In the genomic region with DNA sequence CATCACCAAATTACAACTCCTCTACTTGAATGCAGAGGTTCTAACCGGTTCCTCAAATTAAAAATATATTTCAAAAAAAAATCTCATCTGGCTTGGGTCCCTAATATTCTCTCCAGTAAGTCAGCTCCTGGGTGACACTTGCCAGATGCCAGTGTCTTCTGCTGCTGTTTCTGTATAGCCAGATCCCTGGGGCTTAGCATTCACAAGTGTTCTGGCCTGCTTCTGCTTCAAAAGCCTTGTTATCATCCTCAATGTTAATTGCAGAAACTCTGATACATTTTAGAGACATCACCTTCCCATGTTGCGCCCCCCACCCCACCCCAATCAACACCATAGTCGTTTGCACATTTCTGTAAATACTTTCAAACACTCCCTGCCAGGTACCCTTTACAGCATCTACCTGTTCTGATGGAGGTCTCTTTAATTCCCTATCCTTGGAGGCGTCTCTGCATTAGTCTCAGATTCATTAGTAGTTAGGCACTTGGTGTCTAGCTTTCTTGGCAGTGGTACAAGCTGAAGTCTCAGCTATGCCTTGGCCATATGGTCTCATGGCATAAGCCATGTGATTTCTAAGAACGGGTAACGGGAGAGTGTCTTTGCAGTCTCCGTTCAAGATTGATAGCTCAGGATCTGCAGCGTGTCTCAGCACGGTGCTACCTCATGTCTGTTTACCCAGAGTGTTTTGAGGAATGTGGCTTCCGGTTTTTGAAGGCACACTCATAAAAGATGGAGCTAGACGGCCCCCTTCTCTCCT, we compare ENCODE assay signal across 12 mouse cellular contexts.
DNase-seq lines count a peak whose midpoint lies in the region; ATAC-seq and TF ChIP-seq lines count a peak whose summit lies in the region.
"Had no signal": no experiment of that assay in that cellular context is flagged by ENCODE, and none has a peak within 500 bp of the region (broad histone marks: within the 10 kb centered on the region; RNA-seq: fewer than 3 reads in every experiment).

No protein-coding gene starts in this region.

- H3K4me2 ChIP-seq in hindbrain, postnatal 0 days (ENCODE audit: low read depth, low read length), result no peak overlapping the region
- no peak overlapping the region for H3K4me2 ChIP-seq in hindbrain, embryonic 14.5 days (replicated peaks)
- no peak overlapping the region for H3K4me2 ChIP-seq in neural tube, embryonic 14.5 days (ENCODE audit: low read depth, low read length)
- H3K4me2 ChIP-seq in neural tube, embryonic 15.5 days, result no peak overlapping the region
- H3K4me2 ChIP-seq in forebrain, postnatal 0 days (ENCODE audit: low read depth), result no peak overlapping the region

- H3K4me1 ChIP-seq in cerebellum, adult 2 months (ENCODE audit: control insufficient read depth, insufficient read depth, low read length), result no peaks in the 10 kb centered on the region
- no peaks in the 10 kb centered on the region for H3K4me1 ChIP-seq in hindbrain, postnatal 0 days (ENCODE audit: insufficient read depth, low read length)
- H3K4me1 ChIP-seq in hindbrain, embryonic 14.5 days (replicated peaks; ENCODE audit: control insufficient read depth, insufficient read depth, low read length), result no peaks in the 10 kb centered on the region
- H3K4me1 ChIP-seq in neural tube, embryonic 14.5 days (ENCODE audit: control insufficient read depth, insufficient read depth, low read length), result no peaks in the 10 kb centered on the region
- H3K4me1 ChIP-seq in neural tube, embryonic 15.5 days, result 0 out of 2 replicates have a peak, but pooled peaks cover 2% of the 10 kb centered on the region
- H3K4me1 ChIP-seq in forebrain, postnatal 0 days (ENCODE audit: insufficient read depth), result peaks cover 4% of the 10 kb centered on the region; the same call in 1 of the 2 replicates
- H3K4me1 ChIP-seq: megakaryocyte, embryonic 14.5 days had no signal

- DNase-seq in cerebellum, adult 2 months, result peak; percentile 15 to 52
- no peak for DNase-seq in cerebellum, adult 11 months
- peak; percentile 67 for DNase-seq in hindbrain, postnatal 0 days (ENCODE audit: low spot score)
- no peak for DNase-seq in hindbrain, embryonic 14.5 days (ENCODE audit: low spot score)
- DNase-seq in forebrain, postnatal 0 days, result peak; percentile 69
- DNase-seq in kidney, adult 9 months, result no peak
- DNase-seq: gastrocnemius, postnatal 25 days; kidney, adult 8-10 months; liver had no signal

- peak; percentile 45; the same call in 1 of the 2 replicates for ATAC-seq in hindbrain, postnatal 0 days
- ATAC-seq in hindbrain, embryonic 14.5 days (ENCODE audit: low FRiP score), result no peak
- peak; percentile 41; the same call in 1 of the 2 replicates for ATAC-seq in neural tube, embryonic 14.5 days (ENCODE audit: low read depth)
- ATAC-seq in neural tube, embryonic 15.5 days (ENCODE audit: low FRiP score), result no peak
- peak; percentile 89 for ATAC-seq in forebrain, postnatal 0 days

- no peak overlapping the region for H3K4me3 ChIP-seq in cerebellum, adult 2 months (replicated peaks; ENCODE audit: insufficient read depth, low read depth, low read length)
- no peak overlapping the region for H3K4me3 ChIP-seq in hindbrain, postnatal 0 days (ENCODE audit: low read length)
- H3K4me3 ChIP-seq in hindbrain, embryonic 14.5 days (replicated peaks; ENCODE audit: low read length), result no peak overlapping the region
- H3K4me3 ChIP-seq in neural tube, embryonic 14.5 days (ENCODE audit: low read depth, low read length), result no peak overlapping the region
- no peak overlapping the region for H3K4me3 ChIP-seq in neural tube, embryonic 15.5 days (replicated peaks)
- no peak overlapping the region for H3K4me3 ChIP-seq in forebrain, postnatal 0 days (ENCODE audit: low read depth, low read length)
- H3K4me3 ChIP-seq: megakaryocyte, embryonic 14.5 days had no signal

- no peaks in the 10 kb centered on the region for H3K36me3 ChIP-seq in hindbrain, postnatal 0 days (ENCODE audit: insufficient read depth, low read length)
- no peaks in the 10 kb centered on the region for H3K36me3 ChIP-seq in hindbrain, embryonic 14.5 days (replicated peaks; ENCODE audit: control insufficient read depth, insufficient read depth)
- H3K36me3 ChIP-seq in neural tube, embryonic 14.5 days (ENCODE audit: control insufficient read depth, insufficient read depth, low read length), result no peaks in the 10 kb centered on the region
- H3K36me3 ChIP-seq in neural tube, embryonic 15.5 days, result no peaks in the 10 kb centered on the region
- no peaks in the 10 kb centered on the region for H3K36me3 ChIP-seq in forebrain, postnatal 0 days (ENCODE audit: insufficient read depth)

- TF ChIP-seq POLR2A in cerebellum, adult 2 months (IDR thresholded peaks at IDR 0.05; ENCODE audit: borderline replicate concordance, insufficient read depth, low read length), result no peak

- H3K9me3 ChIP-seq in hindbrain, postnatal 0 days (ENCODE audit: low read length), result no peaks in the 10 kb centered on the region
- H3K9me3 ChIP-seq in hindbrain, embryonic 14.5 days (ENCODE audit: control insufficient read depth, low read length), result peaks cover 4% of the 10 kb centered on the region; the same call in 1 of the 2 replicates
- no peaks in the 10 kb centered on the region for H3K9me3 ChIP-seq in neural tube, embryonic 14.5 days (ENCODE audit: control insufficient read depth, low read length)
- H3K9me3 ChIP-seq in neural tube, embryonic 15.5 days (replicated peaks), result no peaks in the 10 kb centered on the region
- no peaks in the 10 kb centered on the region for H3K9me3 ChIP-seq in forebrain, postnatal 0 days (ENCODE audit: low read length)

- H3K27ac ChIP-seq in cerebellum, adult 2 months (ENCODE audit: insufficient read depth, low read length), result no peak overlapping the region
- no peak overlapping the region for H3K27ac ChIP-seq in hindbrain, postnatal 0 days
- no peak overlapping the region for H3K27ac ChIP-seq in hindbrain, embryonic 14.5 days
- H3K27ac ChIP-seq in neural tube, embryonic 14.5 days (ENCODE audit: low read depth, low read length), result no peak overlapping the region
- H3K27ac ChIP-seq in neural tube, embryonic 15.5 days (replicated peaks), result no peak overlapping the region
- no peak overlapping the region for H3K27ac ChIP-seq in forebrain, postnatal 0 days (ENCODE audit: low read depth, low read length)

- WGBS in cerebellum, adult 2 months, result 26% methylated on average over 11 of the region's 11 CpGs
- WGBS in hindbrain, postnatal 0 days, result 61% methylated on average over 11 of the region's 11 CpGs
- 77% methylated on average over 11 of the region's 11 CpGs for WGBS in hindbrain, embryonic 14.5 days
- 72% methylated on average over 11 of the region's 11 CpGs for WGBS in neural tube, embryonic 14.5 days
- 69% methylated on average over 11 of the region's 11 CpGs for WGBS in neural tube, embryonic 15.5 days
- WGBS in forebrain, postnatal 0 days, result 55% methylated on average over 11 of the region's 11 CpGs

- H3K27me3 ChIP-seq in cerebellum, adult 2 months (ENCODE audit: control insufficient read depth, insufficient read depth, low read length), result no peaks in the 10 kb centered on the region; the same call in 1 of the 2 replicates
- H3K27me3 ChIP-seq in hindbrain, postnatal 0 days (ENCODE audit: insufficient read depth, low read length), result no peaks in the 10 kb centered on the region
- H3K27me3 ChIP-seq in hindbrain, embryonic 14.5 days (ENCODE audit: control insufficient read depth, insufficient read depth, low read length), result no peaks in the 10 kb centered on the region
- no peaks in the 10 kb centered on the region for H3K27me3 ChIP-seq in neural tube, embryonic 14.5 days (ENCODE audit: control insufficient read depth, insufficient read depth, low read length)
- no peaks in the 10 kb centered on the region for H3K27me3 ChIP-seq in neural tube, embryonic 15.5 days (replicated peaks)
- H3K27me3 ChIP-seq in forebrain, postnatal 0 days (ENCODE audit: insufficient read depth, low read length), result no peaks in the 10 kb centered on the region
- H3K27me3 ChIP-seq: megakaryocyte, embryonic 14.5 days had no signal

- TF ChIP-seq CTCF in cerebellum, adult 2 months (IDR thresholded peaks at IDR 0.05; ENCODE audit: borderline replicate concordance, insufficient read depth, low read depth, low read length), result no peak
- no peak for TF ChIP-seq CTCF in hindbrain, postnatal 0 days (IDR thresholded peaks at IDR 0.05; ENCODE audit: low read depth)
- no peak for TF ChIP-seq CTCF in forebrain, postnatal 0 days (IDR thresholded peaks at IDR 0.05; ENCODE audit: low read depth)

- H3K9ac ChIP-seq in hindbrain, postnatal 0 days (replicated peaks; ENCODE audit: low read length), result no peak overlapping the region
- H3K9ac ChIP-seq in hindbrain, embryonic 14.5 days, result no peak overlapping the region
- H3K9ac ChIP-seq in neural tube, embryonic 14.5 days (replicated peaks; ENCODE audit: low read depth, low read length), result no peak overlapping the region
- no peak overlapping the region for H3K9ac ChIP-seq in neural tube, embryonic 15.5 days (replicated peaks)
- H3K9ac ChIP-seq in forebrain, postnatal 0 days, result no peak overlapping the region

Comparison
In these comparisons a context has a peak if more than half of its experiments do, and no peak if none do; other contexts are left out.
1. DNase-seq: peak in cerebellum, adult 2 months (2 of 2), hindbrain, postnatal 0 days (single experiment) and forebrain, postnatal 0 days (single experiment); none in cerebellum, adult 11 months (single experiment), hindbrain, embryonic 14.5 days (single experiment) and kidney, adult 9 months (single experiment).
2. ATAC-seq: peak in hindbrain, postnatal 0 days (single experiment), neural tube, embryonic 14.5 days (single experiment) and forebrain, postnatal 0 days (single experiment); none in hindbrain, embryonic 14.5 days (single experiment) and neural tube, embryonic 15.5 days (single experiment).